Mouse (Mus musculus) lung, embryonic 16.5 days (tissue): Measurements from ENCODE around the gene Gpr19. TPM values are rescaled to one million over a fixed set of nuclear protein-coding genes. Genes with fewer than 3 reads are reported as not detected.

ENCODE experiments used
- ATAC-seq: fragments of 200-750 bp; cut with Nextera tagmentation; 2 replicates; pipeline ENCODE4 v1.8.0; 2017; ENCODE audit warnings: low read depth, mild to moderate bottlenecking, moderate library complexity
- H3K27ac ChIP-seq: fragments of 300-500 bp; sonication (generic); 2 replicates; pipeline ENCODE4 v1.5.1; 2014; ENCODE audit warnings: mild to moderate bottlenecking, control low read depth, low read length
- H3K27me3 ChIP-seq: fragments of 300-500 bp; sonication (generic); 2 replicates; pipeline ENCODE4 v1.6.1; 2014; ENCODE audit warnings: low read depth, low read length, mixed read lengths; ENCODE audit not compliant: control insufficient read depth, insufficient read depth
- H3K36me3 ChIP-seq: fragments of 300-500 bp; sonication (generic); 2 replicates; pipeline ENCODE4 v1.6.1; 2014; ENCODE audit warnings: low read length; ENCODE audit not compliant: control insufficient read depth, insufficient read depth
- H3K4me1 ChIP-seq: fragments of 300-500 bp; sonication (generic); replicated peaks from 2 replicates; pipeline ENCODE4 v1.6.1; 2014; ENCODE audit warnings: low read length, mixed read lengths; ENCODE audit not compliant: control insufficient read depth, insufficient read depth
- H3K4me2 ChIP-seq: fragments of 300-500 bp; sonication (generic); 2 replicates; pipeline ENCODE4 v1.6.1; 2014; ENCODE audit warnings: low read depth, low read length, control low read depth
- H3K4me3 ChIP-seq: fragments of 300-500 bp; sonication (generic); 2 replicates; pipeline ENCODE4 v1.5.1; 2014; ENCODE audit warnings: mild to moderate bottlenecking, low read length, control low read depth
- H3K9ac ChIP-seq: fragments of 300-500 bp; sonication (generic); 2 replicates; pipeline ENCODE4 v1.6.1; 2014; ENCODE audit warnings: low read length, control low read depth
- H3K9me3 ChIP-seq: fragments of 300-500 bp; sonication (generic); 2 replicates; pipeline ENCODE4 v1.6.1; 2016; ENCODE audit warnings: low read length; ENCODE audit not compliant: control insufficient read depth
- WGBS: fragments of 180-500 bp; shearing (Covaris S2); extraction: QIAGEN DNeasy Blood & Tissue Kit; methylation state at CpG from one replicate; pipeline ENCODE4 v1.1.7; 2014; 5-methylcytosine and 5-hydroxymethylcytosine counted together
- polyA plus RNA-seq: library from polyadenylated mRNA; unstranded; fragments of >200 nt; fragmentation: Nextera tagmentation; extraction: Ambion mirVana; gene quantifications from 2 replicates; pipeline ENCODE4 v1.2.1, GENCODE M21; 2015

Gpr19 gene
- polyA plus RNA-seq, 1 experiment from 2014 or later = 11.7 TPM

DNA sequence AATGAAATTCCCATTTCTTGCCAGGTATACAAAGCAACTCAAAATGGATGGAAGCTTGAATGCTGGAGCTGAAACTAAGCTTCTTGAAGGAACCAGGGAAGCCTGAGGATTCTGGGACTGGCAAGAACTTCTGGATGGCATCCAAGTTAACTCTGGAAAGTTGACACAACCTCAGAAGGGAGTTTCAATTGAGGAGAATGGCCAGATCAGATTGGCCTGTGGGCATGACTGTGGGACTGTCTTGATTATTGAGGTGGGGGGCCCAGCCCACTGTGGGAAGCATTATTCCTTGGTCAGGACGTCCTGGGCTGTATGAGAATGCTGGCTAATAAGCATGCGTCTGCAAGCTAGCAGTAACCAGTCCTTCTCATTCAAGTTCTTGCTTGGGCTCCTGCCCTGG lies 18.3 kb downstream of the Gpr19 start:
- H3K9me3 ChIP-seq = no peaks in the 10 kb centered on the region
- no peak overlapping the region for H3K4me3 ChIP-seq
- H3K4me2 ChIP-seq = no peak overlapping the region
- no peaks in the 10 kb centered on the region for H3K36me3 ChIP-seq
- H3K27me3 ChIP-seq = no peaks in the 10 kb centered on the region
- no peaks in the 10 kb centered on the region for H3K4me1 ChIP-seq
- 58% methylated on average over 2 of the region's 2 CpGs for WGBS
- H3K9ac ChIP-seq = no peak overlapping the region
- H3K27ac ChIP-seq = no peak overlapping the region
- ATAC-seq = peak; percentile 34; the same call in 1 of the 2 replicates

DNA sequence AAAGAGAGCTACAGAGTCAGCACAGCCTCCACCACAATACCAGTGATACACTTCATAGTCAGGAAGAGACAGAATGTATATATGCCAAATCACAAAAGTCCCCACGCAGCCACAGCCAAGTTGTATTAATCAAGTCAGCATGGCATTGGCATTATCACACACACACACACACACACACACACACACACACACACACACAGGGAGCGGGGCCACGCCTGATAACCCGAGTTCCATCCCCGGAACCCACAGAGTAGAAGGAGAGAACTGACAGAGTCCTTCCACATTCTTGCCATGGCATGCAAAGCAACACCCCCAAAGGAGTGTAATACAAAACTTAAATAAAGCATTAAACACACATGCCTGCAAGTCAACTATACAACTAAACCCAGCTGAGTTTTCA lies 18.8 kb downstream of the Gpr19 start:
- Histone ChIP-seq H3K36me3 (no peaks in the 10 kb centered on the region), H3K9ac (no peak overlapping the region), H3K9me3 (no peaks in the 10 kb centered on the region), H3K27me3 (no peaks in the 10 kb centered on the region), H3K4me2 (no peak overlapping the region), H3K27ac (no peak overlapping the region), H3K4me1 (no peaks in the 10 kb centered on the region), H3K4me3 (no peak overlapping the region)
- ATAC-seq = no peak
- WGBS = 72% methylated on average over 5 of the region's 5 CpGs

DNA sequence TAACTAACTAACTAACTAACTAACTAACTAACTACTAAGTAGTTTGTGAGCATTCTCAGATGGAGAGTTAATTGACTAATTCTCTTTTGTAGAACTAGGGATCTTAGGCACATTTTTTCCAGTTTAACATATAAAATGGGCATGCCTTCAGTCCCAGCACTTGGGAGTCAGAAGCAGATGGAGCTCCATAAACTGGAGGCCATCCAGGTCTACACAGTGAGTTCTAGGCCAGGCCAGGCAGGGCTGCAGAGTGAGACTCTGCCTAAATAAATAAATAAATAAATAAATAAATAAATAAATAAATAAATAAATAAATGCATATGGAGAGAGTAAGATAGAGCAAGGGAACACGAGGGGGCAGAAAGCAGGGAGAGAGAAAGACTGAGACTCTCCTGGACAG lies 20.5 kb downstream of the Gpr19 start:
- Histone ChIP-seq H3K36me3 (no peaks in the 10 kb centered on the region), H3K9ac (no peak overlapping the region), H3K4me1 (no peaks in the 10 kb centered on the region), H3K27me3 (no peaks in the 10 kb centered on the region), H3K4me2 (no peak overlapping the region), H3K4me3 (no peak overlapping the region), H3K27ac (no peak overlapping the region), H3K9me3 (no peaks in the 10 kb centered on the region)
- WGBS = 71% methylated on average over 1 of the region's 1 CpGs
- ATAC-seq = no peak

DNA sequence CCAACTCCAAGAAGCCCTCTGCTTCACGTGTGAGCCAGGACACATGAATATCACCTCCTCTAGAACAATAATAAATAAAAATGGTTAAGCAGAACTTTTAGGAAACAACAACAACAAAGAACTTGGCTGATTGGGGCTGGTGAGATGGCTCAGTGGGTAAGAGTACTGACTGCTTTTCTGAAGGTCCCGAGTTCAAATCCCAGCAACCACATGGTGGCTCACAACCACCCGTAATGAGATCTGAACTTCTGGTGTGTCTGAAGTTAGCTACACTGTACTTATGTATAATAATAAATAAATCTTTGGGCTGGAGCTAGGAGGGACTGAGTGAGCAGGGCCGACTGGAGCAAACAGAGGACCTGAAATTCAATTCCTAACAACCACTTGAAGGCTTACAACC lies 21.1 kb downstream of the Gpr19 start:
- WGBS = 80% methylated on average over 4 of the region's 4 CpGs
- Histone ChIP-seq H3K4me1 (no peaks in the 10 kb centered on the region), H3K9me3 (no peaks in the 10 kb centered on the region), H3K4me2 (no peak overlapping the region), H3K4me3 (no peak overlapping the region), H3K36me3 (no peaks in the 10 kb centered on the region), H3K9ac (no peak overlapping the region), H3K27me3 (no peaks in the 10 kb centered on the region), H3K27ac (no peak overlapping the region)
- no peak for ATAC-seq

DNA sequence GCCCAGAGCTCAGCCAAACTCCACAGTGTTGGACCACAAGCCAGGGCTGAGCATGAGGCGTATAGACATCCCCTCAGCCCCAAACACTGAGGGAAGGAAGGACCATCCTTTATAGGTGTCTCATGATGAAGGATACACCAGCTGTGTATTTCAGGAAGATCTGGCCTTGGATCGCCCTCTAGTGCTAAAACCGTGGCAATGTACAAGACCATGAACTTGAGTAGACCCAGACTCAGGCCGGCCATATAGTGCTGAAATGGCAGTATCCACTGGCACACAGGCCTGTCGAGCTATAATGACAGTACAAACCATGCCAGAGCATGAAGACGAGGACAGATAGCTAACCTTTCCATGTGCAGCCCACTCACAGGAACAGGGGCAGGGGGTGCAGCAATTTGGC lies 21.6 kb downstream of the Gpr19 start:
- no peak overlapping the region for H3K4me3 ChIP-seq
- no peak overlapping the region for H3K27ac ChIP-seq
- no peaks in the 10 kb centered on the region for H3K4me1 ChIP-seq
- WGBS = 61% methylated on average over 6 of the region's 6 CpGs
- ATAC-seq = no peak
- no peaks in the 10 kb centered on the region for H3K27me3 ChIP-seq
- no peaks in the 10 kb centered on the region for H3K36me3 ChIP-seq
- H3K9ac ChIP-seq = no peak overlapping the region
- H3K4me2 ChIP-seq = no peak overlapping the region
- H3K9me3 ChIP-seq = no peaks in the 10 kb centered on the region

DNA sequence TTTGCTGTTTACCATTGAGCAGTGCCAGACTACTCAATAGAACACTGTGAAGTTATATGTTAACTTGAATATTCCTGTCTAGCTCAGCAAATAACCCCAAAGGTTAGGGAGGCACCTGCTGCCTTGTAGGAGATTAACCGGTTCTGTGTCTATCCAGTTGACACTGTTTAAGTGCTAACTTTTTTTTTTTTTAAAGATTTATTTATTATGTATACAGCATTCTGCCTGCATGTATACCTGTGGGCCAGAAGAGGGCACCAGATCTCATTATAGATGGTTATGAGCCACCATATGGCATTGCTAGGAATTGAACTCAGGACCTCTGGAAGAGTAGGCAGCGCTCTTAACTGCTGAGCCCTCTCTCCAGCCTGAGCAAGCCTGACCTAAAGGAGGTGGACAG lies 25.4 kb downstream of the Gpr19 start:
- Histone ChIP-seq H3K4me3 (no peak overlapping the region), H3K4me2 (no peak overlapping the region), H3K9ac (no peak overlapping the region), H3K36me3 (peaks cover 10% of the 10 kb centered on the region), H3K27me3 (no peaks in the 10 kb centered on the region), H3K4me1 (no peaks in the 10 kb centered on the region), H3K9me3 (no peaks in the 10 kb centered on the region), H3K27ac (no peak overlapping the region)
- ATAC-seq = no peak
- WGBS = 81% methylated on average over 2 of the region's 2 CpGs

DNA sequence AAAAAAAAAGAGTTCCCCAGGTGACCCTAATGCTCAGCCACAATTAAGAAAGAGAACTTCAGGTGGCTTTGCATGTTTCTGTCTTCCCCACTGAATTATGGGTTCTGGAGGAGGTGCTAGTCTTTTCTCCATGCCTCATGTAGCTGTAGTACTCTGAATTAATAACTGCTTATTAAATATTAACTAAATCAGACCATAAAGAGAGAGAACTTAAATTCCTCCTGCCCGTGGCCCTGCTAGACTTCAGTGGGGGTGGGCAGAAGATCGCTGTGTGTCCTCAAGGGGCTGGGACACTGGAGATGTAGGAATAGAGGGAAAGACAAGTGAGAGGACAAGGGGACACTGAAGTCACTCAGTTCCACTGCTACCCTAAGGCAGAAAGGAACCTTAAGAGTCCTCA lies 26.1 kb downstream of the Gpr19 start:
- Histone ChIP-seq H3K36me3 (peaks cover 10% of the 10 kb centered on the region), H3K9ac (no peak overlapping the region), H3K4me1 (no peaks in the 10 kb centered on the region), H3K4me3 (no peak overlapping the region), H3K9me3 (no peaks in the 10 kb centered on the region), H3K27ac (no peak overlapping the region), H3K4me2 (no peak overlapping the region), H3K27me3 (no peaks in the 10 kb centered on the region)
- 61% methylated on average over 2 of the region's 2 CpGs for WGBS
- no peak for ATAC-seq

DNA sequence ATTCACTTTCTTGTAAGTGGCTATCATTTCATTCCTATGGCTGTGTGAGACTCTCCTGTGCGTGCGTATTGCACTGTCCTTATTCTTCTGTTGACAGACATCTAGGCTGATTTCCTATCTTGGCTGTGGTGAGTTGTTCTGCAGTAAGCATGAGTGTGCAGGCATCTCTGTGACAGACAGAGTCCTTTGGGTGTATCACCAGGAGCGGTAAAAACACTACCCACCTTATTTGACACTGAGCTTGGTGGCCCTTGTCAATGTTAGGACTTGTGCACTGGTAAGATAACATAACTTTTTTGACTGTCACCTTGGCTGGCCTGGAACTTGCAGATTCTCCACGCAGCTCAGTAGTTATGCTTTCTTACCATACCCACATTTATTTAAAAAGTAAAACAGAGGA lies 27.5 kb downstream of the Gpr19 start:
- H3K27ac ChIP-seq = no peak overlapping the region
- no peak overlapping the region for H3K4me2 ChIP-seq
- ATAC-seq = no peak
- no peak overlapping the region for H3K4me3 ChIP-seq
- H3K9ac ChIP-seq = no peak overlapping the region
- no peaks in the 10 kb centered on the region for H3K9me3 ChIP-seq
- WGBS = 84% methylated on average over 4 of the region's 4 CpGs
- no peaks in the 10 kb centered on the region for H3K4me1 ChIP-seq
- no peaks in the 10 kb centered on the region for H3K27me3 ChIP-seq
- H3K36me3 ChIP-seq = peaks cover 10% of the 10 kb centered on the region

DNA sequence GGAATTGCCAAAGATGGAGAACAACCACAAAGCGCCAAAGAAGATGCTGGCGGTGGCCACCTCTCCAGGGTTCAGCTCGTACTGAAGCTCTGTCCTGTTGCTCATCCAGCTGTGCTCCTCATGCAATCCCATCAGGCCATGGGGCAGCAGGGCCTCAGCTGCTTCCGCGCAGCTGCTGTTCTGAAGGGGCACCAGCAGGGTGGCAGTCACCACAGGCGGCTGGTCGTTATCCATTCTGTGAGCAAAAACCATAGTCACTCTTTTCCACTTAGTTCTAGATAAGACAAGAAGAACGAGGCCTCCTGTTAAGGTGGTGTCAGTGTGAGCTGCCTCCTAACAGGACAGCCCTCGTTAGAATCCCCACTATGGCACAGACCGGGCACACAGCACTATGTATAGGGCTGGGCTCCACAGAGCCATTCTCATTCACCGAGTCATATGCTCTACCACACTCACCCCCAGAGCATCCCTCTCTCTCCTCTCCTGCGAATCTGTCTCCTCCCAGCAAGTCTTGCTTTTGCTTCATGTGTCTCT lies 28.1 kb downstream of the Gpr19 start:
- Histone ChIP-seq H3K27ac (no peak overlapping the region), H3K9ac (no peak overlapping the region), H3K4me3 (no peak overlapping the region), H3K36me3 (peaks cover 10% of the 10 kb centered on the region), H3K9me3 (no peaks in the 10 kb centered on the region), H3K4me1 (no peaks in the 10 kb centered on the region), H3K4me2 (no peak overlapping the region), H3K27me3 (no peaks in the 10 kb centered on the region)
- ATAC-seq = no peak
- WGBS = 85% methylated on average over 12 of the region's 12 CpGs

DNA sequence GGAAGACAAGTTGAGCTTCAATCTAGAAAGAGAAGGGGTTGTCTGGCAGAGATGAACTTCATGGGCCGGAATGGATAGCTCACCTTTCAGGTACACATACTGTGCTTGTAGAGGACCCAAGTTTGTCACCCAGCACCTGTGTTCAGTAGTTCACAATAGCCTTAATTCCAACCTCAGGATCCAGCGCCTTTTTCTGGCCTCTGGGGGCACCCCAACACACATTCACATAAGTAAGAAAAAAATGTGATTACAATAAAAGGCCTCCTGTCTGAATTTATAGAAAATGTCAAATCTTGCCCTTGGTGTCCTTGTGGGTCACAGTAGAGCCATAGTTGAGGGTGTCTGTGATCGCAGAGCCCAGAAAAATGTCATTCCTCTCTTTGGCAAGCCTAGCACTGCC lies 31.1 kb downstream of the Gpr19 start:
- WGBS = 89% methylated on average over 3 of the region's 3 CpGs
- no peak for ATAC-seq
- H3K4me2 ChIP-seq = no peak overlapping the region

More for the DNA sequence above, 31.1 kb downstream of the Gpr19 start:
- Histone ChIP-seq H3K4me1 (peaks cover 6% of the 10 kb centered on the region), H3K9ac (no peak overlapping the region), H3K27ac (no peak overlapping the region), H3K9me3 (no peaks in the 10 kb centered on the region), H3K36me3 (peaks cover 10% of the 10 kb centered on the region), H3K27me3 (no peaks in the 10 kb centered on the region), H3K4me3 (no peak overlapping the region)
